Mouse (Mus musculus) liver, adult 2 months (tissue): ENCODE results near the gene Rtkn2.

ENCODE experiments used
- CTCF ChIP-seq: fragments of 200-500 bp; IDR thresholded peaks from 2 replicates; pipeline ENCODE4 v1.5.1; 2011; ENCODE audit warnings: low read depth, low read length, control low read depth
- POLR2A ChIP-seq: fragments of 200-500 bp; IDR thresholded peaks from 2 replicates; pipeline ENCODE4 v1.6.1; 2011; ENCODE audit warnings: low read length, control low read depth; ENCODE audit not compliant: insufficient read depth; ENCODE audit errors: extremely low read depth

DNA sequence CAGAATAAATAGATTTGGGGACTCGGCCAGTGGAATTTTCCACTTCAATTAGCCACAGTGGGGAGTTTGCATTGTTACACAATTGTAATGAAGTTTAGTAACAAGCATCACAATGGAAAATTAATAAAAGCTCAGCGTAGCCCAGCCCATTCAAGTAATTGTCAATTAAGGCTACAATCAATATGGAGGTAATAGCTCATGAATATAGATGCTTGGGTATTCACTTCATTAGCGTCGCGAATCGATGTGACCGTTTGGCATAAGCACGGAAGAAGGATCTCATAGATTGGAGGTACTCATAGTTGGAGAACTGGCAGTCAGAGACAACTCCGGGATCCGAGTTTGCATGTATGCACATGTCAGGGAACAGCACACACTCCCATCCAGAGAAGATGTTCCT, 85.2 kb downstream of the Rtkn2 start:
- TF ChIP-seq CTCF, result no peak
- TF ChIP-seq POLR2A, result no peak
